Mouse (Mus musculus) myocyte (in vitro differentiated cells): ENCODE measurements around the gene Pmf1. TPM values are rescaled to one million over a fixed set of nuclear protein-coding genes. Genes with fewer than 3 reads are reported as not detected.

Experiments
- H3K27me3 ChIP-seq: one replicate; pipeline ENCODE4 v1.6.1; 2011; ENCODE audit not compliant: control insufficient read depth, insufficient read depth, insufficient read length
- H3K36me3 ChIP-seq: one replicate; pipeline ENCODE4 v1.6.1; 2011; ENCODE audit not compliant: control insufficient read depth, insufficient read depth
- H3K4me2 ChIP-seq: one replicate; pipeline ENCODE4 v1.6.1; 2011; ENCODE audit warnings: low read depth, control low read depth
- H3K4me3 ChIP-seq: one replicate; pipeline ENCODE4 v1.5.1; 2011; ENCODE audit warnings: mild to moderate bottlenecking, control low read depth, moderate library complexity
- H3K79me2 ChIP-seq: one replicate; pipeline ENCODE4 v1.6.1; 2011; ENCODE audit not compliant: control insufficient read depth, insufficient read depth
- H3ac ChIP-seq: one replicate; pipeline ENCODE4 v1.6.1; 2011; ENCODE audit not compliant: control insufficient read depth, insufficient read length
- CEBPB ChIP-seq: IDR thresholded peaks from 2 replicates; pipeline ENCODE4 v1.6.1; 2011; ENCODE audit warnings: mild to moderate bottlenecking, moderate library complexity; ENCODE audit not compliant: poor library complexity, insufficient read depth, severe bottlenecking
- E2F4 ChIP-seq: IDR thresholded peaks from one replicate; pipeline ENCODE4 v1.6.1; 2011; ENCODE audit warnings: mild to moderate bottlenecking, control low read depth, moderate library complexity; ENCODE audit not compliant: insufficient read depth
- MAX ChIP-seq: IDR thresholded peaks from one replicate; pipeline ENCODE4 v1.6.1; 2011; ENCODE audit warnings: low read depth, mild to moderate bottlenecking, control low read depth
- MYOD1 ChIP-seq, 3 experiments: IDR thresholded peaks; one replicate each; pipeline ENCODE4 v1.6.1; 2011; ENCODE audit warnings: control low read depth in 2 of 3, low read depth in 2 of 3, mild to moderate bottlenecking in 2 of 3, moderate library complexity in 1 of 3; ENCODE audit not compliant: insufficient read length in 2 of 3, control insufficient read depth in 1 of 3
- MYOG ChIP-seq, 3 experiments: IDR thresholded peaks; one replicate each; pipeline ENCODE4 v1.6.1; 2011; ENCODE audit warnings: control low read depth in 2 of 3, low read depth in 2 of 3, mild to moderate bottlenecking in 2 of 3; ENCODE audit not compliant: insufficient read length in 2 of 3, control insufficient read depth in 1 of 3, insufficient read depth in 1 of 3
- POLR2A ChIP-seq: IDR thresholded peaks from one replicate; pipeline ENCODE4 v1.6.1; 2011; ENCODE audit warnings: low read depth, mild to moderate bottlenecking, control low read depth, moderate library complexity; ENCODE audit not compliant: insufficient read length
- POLR2AphosphoS2 ChIP-seq: IDR thresholded peaks from one replicate; pipeline ENCODE4 v1.6.1; 2011; ENCODE audit warnings: low read depth, control low read depth; ENCODE audit not compliant: insufficient read length
- REST ChIP-seq: IDR thresholded peaks from one replicate; pipeline ENCODE4 v1.6.1; 2011; ENCODE audit warnings: mild to moderate bottlenecking, control low read depth, moderate library complexity; ENCODE audit not compliant: insufficient read depth, insufficient read length
- SRF ChIP-seq: IDR thresholded peaks from one replicate; pipeline ENCODE4 v1.6.1; 2011; ENCODE audit warnings: low read depth; ENCODE audit not compliant: control insufficient read depth, insufficient read length
- TCF12 ChIP-seq: IDR thresholded peaks from one replicate; pipeline ENCODE4 v1.6.1; 2011; ENCODE audit warnings: mild to moderate bottlenecking, control low read depth; ENCODE audit not compliant: poor library complexity, insufficient read depth, severe bottlenecking
- TCF3 ChIP-seq: IDR thresholded peaks from one replicate; pipeline ENCODE4 v1.6.1; 2011; ENCODE audit warnings: low read depth, control low read depth; ENCODE audit not compliant: insufficient read length
- USF1 ChIP-seq: IDR thresholded peaks from one replicate; pipeline ENCODE4 v1.6.1; 2011; ENCODE audit warnings: low read depth, mild to moderate bottlenecking, control low read depth, moderate library complexity
- polyA plus RNA-seq: library from polyadenylated mRNA; unstranded; fragments of >200 nt; fragmentation: generic; extraction: Trizol; gene quantifications from one replicate; pipeline ENCODE4 v1.2.1, GENCODE M21; 2012; ENCODE audit warnings: missing spikeins

The Pmf1 gene
- polyA plus RNA-seq, 1 experiment: 59.0 TPM

GRCm38 (mm10) chr3:88364337-88364736 is 45.8 kb downstream of the Pmf1 start, which contains the start of gene Paqr6:
Paqr6 (plus strand) TSS chr3:88364584.
- H3K36me3 ChIP-seq: peaks cover 5% of the 10 kb centered on the region
- H3ac ChIP-seq: no peak within 1 kb of the TSS
- no peak within 1 kb of the TSS for H3K4me3 ChIP-seq
- no peaks in the 10 kb centered on the region for H3K79me2 ChIP-seq
- no peak within 1 kb of the TSS for H3K4me2 ChIP-seq
- TF ChIP-seq MAX: no peak
- no peak for TF ChIP-seq MYOG (IDR thresholded peaks at IDR 0.05; ENCODE audit: control insufficient read depth in 1 of 3, insufficient read depth in 1 of 3, insufficient read length in 2 of 3, low read depth in 2 of 3)
- no peak for TF ChIP-seq CEBPB
- no peak for TF ChIP-seq POLR2A
- no peak for TF ChIP-seq E2F4
- no peak for TF ChIP-seq TCF3
- no peak for TF ChIP-seq MYOD1 (IDR thresholded peaks at IDR 0.05; ENCODE audit: control insufficient read depth in 1 of 3, insufficient read length in 2 of 3, low read depth in 2 of 3)
- H3K27me3 ChIP-seq: no peaks in the 10 kb centered on the region

- TF ChIP-seq MAX (no peak), MYOD1 (IDR thresholded peaks at IDR 0.05; ENCODE audit: control insufficient read depth in 1 of 3, insufficient read length in 2 of 3, low read depth in 2 of 3) (no peak), REST (no peak), TCF12 (no peak), SRF (no peak), USF1 (no peak), CEBPB (no peak)
- H3ac ChIP-seq: no peak overlapping the region
- H3K27me3 ChIP-seq: no peaks in the 10 kb centered on the region
- H3K4me2 ChIP-seq: no peak overlapping the region
- no peaks in the 10 kb centered on the region for H3K79me2 ChIP-seq
- H3K4me3 ChIP-seq: no peak overlapping the region
- peaks cover 5% of the 10 kb centered on the region for H3K36me3 ChIP-seq
Measured at GRCm38 (mm10) chr3:88363700-88364099, 46.4 kb downstream of the Pmf1 start.

- H3K79me2 ChIP-seq: no peaks in the 10 kb centered on the region
- no peak overlapping the region for H3K4me2 ChIP-seq
- no peak overlapping the region for H3K4me3 ChIP-seq
- no peak overlapping the region for H3ac ChIP-seq
- H3K27me3 ChIP-seq: no peaks in the 10 kb centered on the region
- TF ChIP-seq SRF (no peak), TCF3 (no peak), TCF12 (no peak), CEBPB (no peak), MAX (no peak), MYOG (IDR thresholded peaks at IDR 0.05; ENCODE audit: control insufficient read depth in 1 of 3, insufficient read depth in 1 of 3, insufficient read length in 2 of 3, low read depth in 2 of 3) (no peak), USF1 (no peak), MYOD1 (IDR thresholded peaks at IDR 0.05; ENCODE audit: control insufficient read depth in 1 of 3, insufficient read length in 2 of 3, low read depth in 2 of 3) (no peak), REST (no peak), E2F4 (no peak), POLR2A (no peak), POLR2AphosphoS2 (no peak)
- peaks cover 13% of the 10 kb centered on the region for H3K36me3 ChIP-seq
Measured at GRCm38 (mm10) chr3:88361612-88362313, 48.4 kb downstream of the Pmf1 start.

- Histone ChIP-seq H3K27me3 (no peaks in the 10 kb centered on the region), H3K36me3 (peaks cover 20% of the 10 kb centered on the region), H3K4me3 (no peak overlapping the region), H3K4me2 (no peak overlapping the region), H3ac (no peak overlapping the region), H3K79me2 (no peaks in the 10 kb centered on the region)
- TF ChIP-seq TCF12 (no peak), MYOG (IDR thresholded peaks at IDR 0.05; ENCODE audit: control insufficient read depth in 1 of 3, insufficient read depth in 1 of 3, insufficient read length in 2 of 3, low read depth in 2 of 3) (no peak), SRF (no peak), MAX (no peak), POLR2AphosphoS2 (no peak), USF1 (no peak), TCF3 (no peak), CEBPB (no peak), E2F4 (no peak)
Measured at GRCm38 (mm10) chr3:88361096-88361495, 49.0 kb downstream of the Pmf1 start.

- H3ac ChIP-seq: no peak overlapping the region
- no peak overlapping the region for H3K4me2 ChIP-seq
- no peaks in the 10 kb centered on the region for H3K79me2 ChIP-seq
- no peak overlapping the region for H3K4me3 ChIP-seq
- no peaks in the 10 kb centered on the region for H3K27me3 ChIP-seq
- H3K36me3 ChIP-seq: peaks cover 28% of the 10 kb centered on the region
- TF ChIP-seq TCF3 (no peak), REST (no peak), E2F4 (no peak), POLR2AphosphoS2 (no peak), MAX (no peak), SRF (no peak)
Measured at GRCm38 (mm10) chr3:88359989-88360388, 50.1 kb downstream of the Pmf1 start.
